Mouse (Mus musculus) kidney, adult 11 months (tissue): ENCODE measurements around the gene Mpzl1.
"Not testable (repeated sequence)": the region's sequence is repeated elsewhere in the genome, so short reads cannot be mapped to it uniquely, and the experiment has no call there.

ENCODE experiments used
- DNase-seq: peaks from one replicate; pipeline ENCODE4 v3.0.0; 2022

Gene Mpzl1

DNA sequence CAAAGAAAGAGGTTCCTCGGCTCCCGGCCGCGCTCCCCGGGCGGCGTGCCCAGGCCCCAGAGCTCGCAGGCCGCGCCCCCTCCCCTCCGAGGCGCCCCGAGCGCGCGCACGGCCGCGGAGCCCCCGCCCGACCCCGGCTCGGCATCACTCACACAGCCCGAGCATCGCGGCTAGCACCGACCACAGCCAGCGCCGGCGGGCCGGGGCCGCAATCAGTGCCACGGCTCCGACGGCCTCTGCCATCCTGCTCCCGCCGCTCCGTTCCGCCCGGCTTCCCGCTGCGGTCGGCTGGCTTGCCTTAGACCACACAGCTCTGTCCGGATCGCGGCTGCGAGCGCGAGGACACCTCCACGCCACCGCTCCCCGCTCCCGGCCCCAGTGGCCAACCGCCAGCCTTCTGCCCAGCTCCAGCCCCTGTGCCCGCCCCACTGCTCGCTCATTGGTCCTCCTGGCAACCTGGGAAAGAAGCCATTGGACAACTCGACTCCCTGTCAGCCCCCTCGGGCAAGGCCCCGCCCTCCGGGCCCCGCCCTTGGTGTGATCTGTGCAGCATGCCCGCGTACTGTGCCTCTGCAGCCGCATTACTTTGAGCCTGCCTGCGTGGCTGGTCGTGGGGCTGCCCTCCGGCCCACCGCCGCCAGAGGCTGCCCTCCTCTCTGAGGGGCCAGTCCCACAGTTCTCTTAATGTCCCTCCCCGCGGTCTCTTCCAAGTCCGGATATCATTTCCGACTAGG, at the start of gene Mpzl1:
Mpzl1 (minus strand) TSS at position 388 of the 734 bp plus-strand sequence.
- peak; percentile 99 for DNase-seq

GRCm38 (mm10) chr1:165682056-165682853, 47.9 kb upstream of the Mpzl1 start:
- peak; percentile 31 for DNase-seq

DNA sequence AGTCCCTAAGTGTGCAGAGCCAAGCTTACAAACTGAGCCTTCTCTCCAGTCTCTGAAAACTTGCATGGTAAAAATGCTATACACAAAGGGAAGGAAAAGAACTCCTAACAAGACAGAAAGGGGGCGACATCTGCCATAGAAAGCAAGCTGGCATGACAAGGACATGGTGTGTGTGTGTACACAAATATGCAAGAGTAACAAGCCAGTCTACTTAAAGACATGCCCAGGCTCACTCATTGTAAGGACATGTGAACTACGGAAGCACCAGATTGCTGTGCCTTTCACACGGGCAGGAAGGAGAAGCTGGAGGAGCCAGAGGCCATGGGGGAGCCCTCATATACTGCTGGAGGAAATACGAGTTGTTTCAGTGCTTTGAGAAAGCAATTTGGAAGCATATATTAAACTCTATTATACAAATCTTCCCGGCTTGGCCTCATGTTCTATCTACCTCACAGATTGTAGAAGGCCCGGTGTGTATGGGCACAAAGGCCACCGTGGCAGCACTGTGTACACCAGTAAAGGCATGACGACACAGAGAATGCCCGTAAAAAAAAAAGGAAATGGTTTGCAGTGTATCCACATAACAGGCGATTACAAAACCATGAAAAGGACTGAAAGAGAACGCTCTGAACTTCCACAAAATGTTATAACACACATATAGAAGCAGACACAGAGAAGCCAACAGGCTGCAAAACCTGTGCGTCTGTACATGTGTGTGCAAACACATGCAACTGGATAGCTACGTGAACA, 46.9 kb upstream of the Mpzl1 start:
- no peak for DNase-seq

- DNase-seq = not testable (repeated sequence)
Observed at GRCm38 (mm10) chr1:165680086-165680485, 45.7 kb upstream of the Mpzl1 start.

- DNase-seq = no peak
Observed at GRCm38 (mm10) chr1:165679618-165679997, 45.3 kb upstream of the Mpzl1 start.

DNA sequence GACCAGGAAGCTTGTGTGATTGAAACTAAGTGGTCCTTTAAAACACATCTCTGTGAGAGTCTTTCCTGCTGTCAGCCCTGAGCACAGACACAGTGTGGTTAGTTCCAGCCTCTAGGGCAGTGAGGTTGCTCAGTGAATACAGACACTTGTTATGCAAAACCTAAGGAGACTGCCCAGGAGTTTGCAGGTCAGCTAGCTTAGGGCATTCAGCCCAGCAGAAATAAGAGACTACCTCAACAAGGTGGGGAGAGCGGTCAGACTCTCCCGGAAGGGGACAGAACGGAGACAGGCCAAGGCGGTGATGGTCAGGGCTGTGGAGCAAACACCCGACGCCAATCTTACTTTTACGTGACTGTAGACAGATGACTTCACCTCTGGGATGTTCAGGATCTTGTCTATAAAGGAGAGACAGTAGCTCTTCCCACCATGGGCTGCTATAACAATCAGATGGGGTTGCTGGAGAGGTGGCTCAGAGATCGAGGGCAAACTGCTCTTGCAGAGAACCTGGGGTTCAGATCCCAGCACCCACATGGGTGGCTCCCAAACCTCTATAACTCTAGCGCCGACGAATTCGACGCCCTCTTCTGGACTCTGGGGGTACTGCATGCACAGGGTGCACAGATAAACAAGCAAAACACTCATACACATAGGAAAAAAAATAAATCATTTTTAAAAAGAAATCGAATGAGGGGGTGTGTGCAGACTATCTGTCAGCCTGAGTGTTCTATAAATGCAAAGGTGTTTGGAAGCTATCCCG, 44.7 kb upstream of the Mpzl1 start:
- no peak for DNase-seq

- DNase-seq = no peak
Observed at GRCm38 (mm10) chr1:165677558-165677957, 43.2 kb upstream of the Mpzl1 start.

DNA sequence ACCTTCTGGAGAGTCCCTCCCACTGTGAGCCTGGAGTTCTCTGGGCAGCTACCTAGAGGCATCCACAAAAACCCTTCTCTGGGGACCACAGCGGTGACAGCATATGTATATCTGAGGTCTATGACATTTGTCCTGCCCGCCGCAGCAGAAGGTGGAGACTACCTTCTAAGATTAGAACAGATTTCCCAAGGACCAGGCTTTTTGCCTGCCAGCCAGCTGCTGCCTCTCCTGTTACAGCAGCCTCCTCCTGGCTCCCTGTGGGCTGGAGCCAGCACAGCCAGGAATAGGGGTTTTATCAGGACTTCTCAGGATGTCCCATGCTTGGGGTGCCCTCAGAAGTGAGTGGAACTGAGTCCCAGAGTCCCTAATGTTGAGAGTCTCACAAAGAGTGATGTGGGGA, 42.7 kb upstream of the Mpzl1 start:
- DNase-seq = no peak

DNA sequence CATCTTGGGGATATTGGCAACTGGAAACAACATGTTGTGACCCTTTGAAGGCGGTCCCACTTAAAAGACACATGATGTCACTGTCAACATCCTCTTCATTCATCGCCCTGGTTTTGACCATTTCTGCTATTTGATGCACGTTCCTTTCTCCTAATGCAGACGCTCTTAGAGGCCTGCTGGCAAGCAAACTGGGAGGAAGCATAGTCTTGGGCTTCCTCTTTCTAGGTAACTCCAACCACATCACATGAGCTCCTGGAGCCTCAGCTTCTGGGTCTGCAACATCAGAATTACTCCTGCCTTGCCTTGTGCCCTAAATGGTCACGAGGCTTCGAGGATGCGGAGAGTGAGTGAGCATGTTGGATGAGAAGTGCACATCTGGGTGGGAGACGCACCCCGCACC, 40.8 kb upstream of the Mpzl1 start:
- no peak for DNase-seq

DNA sequence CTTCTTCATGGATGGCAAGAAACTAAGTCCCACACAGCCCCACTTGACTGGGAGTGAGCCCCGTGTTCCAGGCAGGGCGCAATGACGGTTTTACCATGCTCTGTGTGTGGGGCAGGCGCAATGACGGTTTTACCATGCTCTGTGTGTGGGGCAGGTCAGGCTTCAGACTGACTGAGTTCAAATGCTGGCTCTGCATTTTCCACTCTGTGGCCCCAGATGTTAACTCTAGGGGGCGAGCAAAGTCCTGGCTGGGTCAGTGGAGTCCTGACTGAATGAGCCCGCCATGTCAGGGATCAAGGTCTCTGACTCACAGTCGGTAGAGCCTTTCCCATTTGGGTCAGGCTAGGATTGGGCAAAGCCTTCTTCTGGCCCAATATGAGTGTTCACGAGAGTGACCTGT, 38.0 kb upstream of the Mpzl1 start:
- DNase-seq = no peak

DNA sequence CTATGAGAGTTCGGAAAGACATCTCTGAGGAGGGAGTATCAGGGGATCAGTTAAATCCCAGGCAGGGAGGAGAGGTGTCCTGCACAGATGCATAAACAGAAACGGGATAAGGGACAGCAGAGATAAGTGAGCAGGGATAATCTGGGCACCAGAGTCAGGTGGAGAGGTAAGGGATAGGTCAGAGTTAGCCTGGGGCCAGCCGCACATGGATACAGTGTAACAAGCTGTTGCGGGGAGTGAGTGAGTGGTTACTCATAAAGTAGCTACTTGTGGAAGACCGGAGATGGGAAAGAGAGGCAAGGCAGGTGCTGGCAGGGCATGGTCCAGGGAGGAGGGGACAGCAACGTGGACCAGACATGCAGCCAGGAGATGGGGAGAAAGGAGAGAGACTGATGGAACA, 35.7 kb upstream of the Mpzl1 start:
- DNase-seq = no peak

DNA sequence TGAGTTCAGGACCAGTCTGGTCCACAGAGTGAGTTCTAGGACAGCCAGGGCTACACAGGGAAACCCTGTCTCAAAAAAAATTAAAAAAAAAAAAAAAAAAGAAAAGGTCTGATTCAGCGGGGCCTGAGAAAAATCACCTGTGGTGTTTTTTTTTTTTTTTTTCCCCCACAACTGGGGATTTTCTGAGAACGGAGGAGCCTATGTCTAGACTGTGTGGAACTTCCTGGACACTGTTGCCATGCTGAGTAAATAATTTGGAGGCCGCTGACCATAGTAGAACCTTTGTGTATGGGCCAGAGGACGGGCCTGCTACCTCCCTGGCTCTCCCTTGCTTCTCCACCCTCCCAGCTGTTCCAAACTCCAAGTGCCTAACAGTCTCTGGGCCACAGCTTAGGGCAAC, 34.6 kb upstream of the Mpzl1 start:
- no peak for DNase-seq

DNA sequence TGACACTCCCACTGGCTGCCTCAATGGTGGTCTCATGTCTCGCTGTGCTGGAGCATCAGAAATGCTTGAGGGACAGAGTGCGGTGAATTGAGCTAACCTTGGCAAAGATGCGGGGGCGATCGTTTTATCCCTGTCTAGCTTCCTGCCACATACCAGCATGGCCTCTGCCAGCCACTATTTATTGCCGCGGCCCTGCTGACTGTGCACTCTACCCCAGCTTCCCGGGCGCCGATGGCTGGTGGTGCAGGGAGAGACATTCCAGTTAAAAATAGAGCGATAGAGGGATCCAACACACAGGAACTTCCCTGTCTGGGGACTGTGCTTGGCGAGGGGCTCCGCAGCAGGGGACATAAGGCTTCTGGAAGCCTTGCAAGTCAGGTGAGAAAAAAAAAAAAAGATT, 33.0 kb upstream of the Mpzl1 start:
- DNase-seq = no peak

DNA sequence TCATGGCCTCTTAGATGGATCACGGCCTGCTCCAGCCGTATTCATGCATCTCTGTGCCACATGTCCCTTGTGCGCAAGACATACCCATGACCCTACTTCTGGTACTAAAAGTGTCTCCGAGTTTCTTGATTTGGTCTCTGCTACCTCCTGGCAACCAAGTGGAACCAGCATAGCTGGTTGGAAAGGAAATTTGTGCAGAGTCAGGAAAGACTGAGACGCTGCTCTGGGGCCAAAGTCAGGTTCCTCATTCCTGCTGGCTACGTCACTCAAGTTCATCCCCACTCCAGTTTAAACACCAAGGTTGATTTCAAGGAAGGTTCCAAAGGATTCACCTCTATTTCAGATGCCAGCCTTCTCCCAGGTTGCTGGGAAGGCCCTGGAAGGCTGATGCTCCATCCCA, 32.6 kb upstream of the Mpzl1 start:
- DNase-seq = no peak

- peak; percentile 33 for DNase-seq
Observed at GRCm38 (mm10) chr1:165665758-165666157, 31.4 kb upstream of the Mpzl1 start.

- no peak for DNase-seq
Observed at GRCm38 (mm10) chr1:165663277-165663676, 28.9 kb upstream of the Mpzl1 start.

GRCm38 (mm10) chr1:165662426-165663192, 28.3 kb upstream of the Mpzl1 start:
- no peak for DNase-seq

GRCm38 (mm10) chr1:165661725-165662124, 27.4 kb upstream of the Mpzl1 start:
- no peak for DNase-seq

GRCm38 (mm10) chr1:165661191-165661590, 26.9 kb upstream of the Mpzl1 start:
- no peak for DNase-seq

DNA sequence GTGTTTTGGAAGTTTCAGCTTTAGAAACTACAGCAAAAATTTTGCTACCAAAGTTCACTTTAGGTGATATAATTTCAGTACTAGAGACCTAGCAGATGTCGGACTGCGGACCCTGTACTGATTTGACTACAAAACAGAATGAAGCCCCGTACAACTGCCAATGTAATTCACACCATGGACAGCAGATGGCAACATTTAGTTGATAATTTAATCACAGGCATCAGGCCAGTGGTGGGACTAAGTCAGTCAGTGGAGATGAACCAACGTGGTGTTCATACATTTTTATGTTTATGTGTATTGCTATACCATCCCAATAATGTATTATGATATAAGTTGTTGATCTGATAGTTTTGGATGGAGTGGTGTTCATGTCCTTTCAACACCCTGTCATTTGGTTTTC, 26.4 kb upstream of the Mpzl1 start:
- peak; percentile 34 for DNase-seq

DNA sequence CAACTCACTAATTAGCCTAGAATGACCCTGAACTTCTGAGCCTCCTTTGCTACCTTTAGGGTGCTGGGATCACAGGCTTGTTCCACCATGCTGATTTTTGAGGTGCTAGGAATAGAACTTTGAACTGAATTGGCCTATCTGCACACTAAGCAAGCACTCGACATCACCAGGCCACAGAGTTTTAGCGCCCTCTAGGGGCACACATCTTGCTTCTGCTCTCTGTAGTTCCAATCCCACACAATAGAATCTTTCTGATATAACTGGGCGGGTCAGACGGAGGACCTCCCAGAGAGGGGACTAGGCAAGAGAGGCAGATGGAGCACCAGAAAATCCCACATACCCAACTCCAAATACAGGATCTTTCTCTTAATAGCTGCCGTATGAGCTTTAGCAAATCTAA, 24.3 kb upstream of the Mpzl1 start:
- peak; percentile 71 for DNase-seq

- no peak for DNase-seq
Observed at GRCm38 (mm10) chr1:165655482-165655881, 21.1 kb upstream of the Mpzl1 start.
